Mouse (Mus musculus): Measurements from ENCODE around the gene Usp29.

Gene Usp29

GRCm38 (mm10) chr7:6784340-6785073 is 54.1 kb downstream of the Usp29 start:
- no peaks in the 10 kb centered on the region for H3K27me3 ChIP-seq (ENCODE audit: control insufficient read depth, insufficient read depth, low read length, poor library complexity, severe bottlenecking)
- no peaks in the 10 kb centered on the region for H3K36me3 ChIP-seq (ENCODE audit: control insufficient read depth, insufficient read depth, low read length, poor library complexity, severe bottlenecking)
- DNase-seq (ENCODE audit: low read depth, low spot score), result no peak

GRCm38 (mm10) chr7:6787000-6787399 is 56.6 kb downstream of the Usp29 start:
- DNase-seq (ENCODE audit: low read depth, low spot score), result no peak
- Histone ChIP-seq H3K36me3 (ENCODE audit: control insufficient read depth, insufficient read depth, low read length, poor library complexity, severe bottlenecking) (no peaks in the 10 kb centered on the region), H3K27me3 (ENCODE audit: control insufficient read depth, insufficient read depth, low read length, poor library complexity, severe bottlenecking) (no peaks in the 10 kb centered on the region)

- Histone ChIP-seq H3K36me3 (ENCODE audit: control insufficient read depth, insufficient read depth, low read length, poor library complexity, severe bottlenecking) (no peaks in the 10 kb centered on the region), H3K27me3 (ENCODE audit: control insufficient read depth, insufficient read depth, low read length, poor library complexity, severe bottlenecking) (no peaks in the 10 kb centered on the region)
- no peak for DNase-seq (ENCODE audit: low read depth, low spot score)
These were observed 57.7 kb downstream of the Usp29 start for GRCm38 (mm10) chr7:6788101-6788500.

- Histone ChIP-seq H3K36me3 (ENCODE audit: control insufficient read depth, insufficient read depth, low read length, poor library complexity, severe bottlenecking) (no peaks in the 10 kb centered on the region), H3K27me3 (ENCODE audit: control insufficient read depth, insufficient read depth, low read length, poor library complexity, severe bottlenecking) (no peaks in the 10 kb centered on the region)
- no peak for DNase-seq (ENCODE audit: low read depth, low spot score)
These were observed 61.1 kb downstream of the Usp29 start for GRCm38 (mm10) chr7:6791286-6792065.

- Histone ChIP-seq H3K27me3 (ENCODE audit: control insufficient read depth, insufficient read depth, low read length, poor library complexity, severe bottlenecking) (no peaks in the 10 kb centered on the region), H3K36me3 (ENCODE audit: control insufficient read depth, insufficient read depth, low read length, poor library complexity, severe bottlenecking) (no peaks in the 10 kb centered on the region)
- DNase-seq (ENCODE audit: low read depth, low spot score), result no peak
These were observed 62.9 kb downstream of the Usp29 start for GRCm38 (mm10) chr7:6793240-6793639.

GRCm38 (mm10) chr7:6793811-6794210 is 63.4 kb downstream of the Usp29 start:
- no peaks in the 10 kb centered on the region for H3K36me3 ChIP-seq (ENCODE audit: control insufficient read depth, insufficient read depth, low read length, poor library complexity, severe bottlenecking)
- no peaks in the 10 kb centered on the region for H3K27me3 ChIP-seq (ENCODE audit: control insufficient read depth, insufficient read depth, low read length, poor library complexity, severe bottlenecking)
- no peak for DNase-seq (ENCODE audit: low read depth, low spot score)

- Histone ChIP-seq H3K27me3 (ENCODE audit: control insufficient read depth, insufficient read depth, low read length, poor library complexity, severe bottlenecking) (no peaks in the 10 kb centered on the region), H3K36me3 (ENCODE audit: control insufficient read depth, insufficient read depth, low read length, poor library complexity, severe bottlenecking) (no peaks in the 10 kb centered on the region)
- no peak for DNase-seq (ENCODE audit: low read depth, low spot score)
These were observed 67.0 kb downstream of the Usp29 start for GRCm38 (mm10) chr7:6797408-6797807.

GRCm38 (mm10) chr7:6799105-6799805 is 68.9 kb downstream of the Usp29 start:
- Histone ChIP-seq H3K27me3 (ENCODE audit: control insufficient read depth, insufficient read depth, low read length, poor library complexity, severe bottlenecking) (no peaks in the 10 kb centered on the region), H3K36me3 (ENCODE audit: control insufficient read depth, insufficient read depth, low read length, poor library complexity, severe bottlenecking) (no peaks in the 10 kb centered on the region)
- no peak for DNase-seq (ENCODE audit: low read depth, low spot score)

- no peak for DNase-seq (ENCODE audit: low read depth, low spot score)
- no peaks in the 10 kb centered on the region for H3K27me3 ChIP-seq (ENCODE audit: control insufficient read depth, insufficient read depth, low read length, poor library complexity, severe bottlenecking)
- no peaks in the 10 kb centered on the region for H3K36me3 ChIP-seq (ENCODE audit: control insufficient read depth, insufficient read depth, low read length, poor library complexity, severe bottlenecking)
These were observed 70.4 kb downstream of the Usp29 start for GRCm38 (mm10) chr7:6800586-6801441.

- H3K36me3 ChIP-seq (ENCODE audit: control insufficient read depth, insufficient read depth, low read length, poor library complexity, severe bottlenecking), result no peaks in the 10 kb centered on the region
- H3K27me3 ChIP-seq (ENCODE audit: control insufficient read depth, insufficient read depth, low read length, poor library complexity, severe bottlenecking), result no peaks in the 10 kb centered on the region
- no peak for DNase-seq (ENCODE audit: low read depth, low spot score)
These were observed 71.3 kb downstream of the Usp29 start for GRCm38 (mm10) chr7:6801642-6802041.

GRCm38 (mm10) chr7:6810556-6810955 is 80.2 kb downstream of the Usp29 start:
- H3K27me3 ChIP-seq (ENCODE audit: control insufficient read depth, insufficient read depth, low read length, poor library complexity, severe bottlenecking), result no peaks in the 10 kb centered on the region
- no peak for DNase-seq (ENCODE audit: low read depth, low spot score)

GRCm38 (mm10) chr7:6814971-6815370 is 84.6 kb downstream of the Usp29 start:
- Histone ChIP-seq H3K27me3 (ENCODE audit: control insufficient read depth, insufficient read depth, low read length, poor library complexity, severe bottlenecking) (no peaks in the 10 kb centered on the region), H3K36me3 (ENCODE audit: control insufficient read depth, insufficient read depth, low read length, poor library complexity, severe bottlenecking) (no peaks in the 10 kb centered on the region)
- no peak for DNase-seq (ENCODE audit: low read depth, low spot score)

More at GRCm38 (mm10) chr7:6810556-6810955, 80.2 kb downstream of the Usp29 start:
- H3K36me3 ChIP-seq (ENCODE audit: control insufficient read depth, insufficient read depth, low read length, poor library complexity, severe bottlenecking), result no peaks in the 10 kb centered on the region

- Histone ChIP-seq H3K27me3 (ENCODE audit: control insufficient read depth, insufficient read depth, low read length, poor library complexity, severe bottlenecking) (no peaks in the 10 kb centered on the region), H3K36me3 (ENCODE audit: control insufficient read depth, insufficient read depth, low read length, poor library complexity, severe bottlenecking) (no peaks in the 10 kb centered on the region)
- DNase-seq (ENCODE audit: low read depth, low spot score), result no peak
These were observed 86.5 kb downstream of the Usp29 start for GRCm38 (mm10) chr7:6816706-6817376.

GRCm38 (mm10) chr7:6820296-6820695 is 89.9 kb downstream of the Usp29 start:
- no peaks in the 10 kb centered on the region for H3K27me3 ChIP-seq (ENCODE audit: control insufficient read depth, insufficient read depth, low read length, poor library complexity, severe bottlenecking)
- DNase-seq (ENCODE audit: low read depth, low spot score), result no peak
- no peaks in the 10 kb centered on the region for H3K36me3 ChIP-seq (ENCODE audit: control insufficient read depth, insufficient read depth, low read length, poor library complexity, severe bottlenecking)

Data from splenic B cell, adult 2 months (primary cell).